Mouse (Mus musculus): ENCODE data around the gene Zfp599. TPM values are rescaled to one million over a fixed set of nuclear protein-coding genes. Genes with fewer than 3 reads are reported as not detected.

Gene Zfp599
- total and polyA plus RNA-seq, 3 experiments = 2.1 to 2.3 (median 2.2) TPM

DNA sequence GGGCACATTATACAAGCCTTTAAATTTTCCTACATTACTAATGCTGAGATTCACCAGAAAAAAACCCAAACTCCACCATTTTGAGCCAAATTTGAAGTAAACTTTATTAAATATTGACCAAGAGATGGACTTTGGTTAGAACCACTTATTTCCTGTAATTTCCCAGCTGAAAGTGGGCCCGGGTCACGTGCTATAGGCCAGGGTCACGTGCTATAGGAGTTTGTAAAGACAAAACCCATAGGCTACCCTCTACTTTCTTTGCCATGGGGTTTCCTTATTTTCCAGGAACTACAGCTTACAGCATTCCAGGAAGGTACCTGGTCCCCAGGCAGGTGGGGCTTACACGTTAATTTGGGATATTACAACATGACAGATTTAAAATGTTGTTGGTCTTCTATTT, 35.6 kb downstream of the Zfp599 start:
- Histone ChIP-seq H3K4me1 (ENCODE audit: control insufficient read depth in 1 of 2, insufficient read depth in 2 of 2) (no peaks in the 10 kb centered on the region), H3K9ac (ENCODE audit: insufficient read depth, low read depth) (no peak overlapping the region), H3K27ac (ENCODE audit: insufficient read depth, low read depth) (no peak overlapping the region), H3K9me3 (replicated peaks; ENCODE audit: low read length) (no peaks in the 10 kb centered on the region), H3K4me3 (replicated peaks in 1 of 3; ENCODE audit: low read depth in 2 of 3, low read length in 2 of 3, poor library complexity in 1 of 3) (no peak overlapping the region), H3K4me2 (ENCODE audit: insufficient read depth, low read depth, poor library complexity, severe bottlenecking) (no peak overlapping the region), H3K36me3 (replicated peaks in 1 of 2; ENCODE audit: control insufficient read depth in 1 of 2, insufficient read depth in 1 of 2, low read length in 1 of 2) (peaks cover 0 to 4% of the 10 kb centered on the region in 2 experiments), H3K27me3 (replicated peaks) (no peaks in the 10 kb centered on the region), H3K79me2 (replicated peaks; ENCODE audit: control insufficient read depth, extremely low read depth, insufficient read depth, poor library complexity, severe bottlenecking) (peaks cover 5% of the 10 kb centered on the region)
- dilution Hi-C loops (cut with MboI; ENCODE audit: extremely low pct_ligation_motif_present, extremely low pct_unique_long_range_greater_than_20kb, low sequenced_read_pairs) (no loop called here), in situ Hi-C loops (cut with MboI; ENCODE audit: low pct_ligation_motif_present, low pct_unique_long_range_greater_than_20kb, low sequenced_read_pairs) (no loop called here)
- DNase-seq (ENCODE audit: extremely low read depth) = no peak
- no peak for TF ChIP-seq TBP (conservative IDR thresholded peaks at IDR 0.05; ENCODE audit: low read depth, low read length)
- no peak for TF ChIP-seq HCFC1 (IDR thresholded peaks at IDR 0.05; ENCODE audit: low read depth, low read length)
- TF ChIP-seq TCF12 (IDR thresholded peaks at IDR 0.05; ENCODE audit: low read depth, low read length) = no peak
- no peak for TF ChIP-seq IRF4 (IDR thresholded peaks at IDR 0.05; ENCODE audit: low read depth, low read length)
- TF ChIP-seq ZC3H11A (IDR thresholded peaks at IDR 0.05; ENCODE audit: low read depth, low read length) = no peak

DNA sequence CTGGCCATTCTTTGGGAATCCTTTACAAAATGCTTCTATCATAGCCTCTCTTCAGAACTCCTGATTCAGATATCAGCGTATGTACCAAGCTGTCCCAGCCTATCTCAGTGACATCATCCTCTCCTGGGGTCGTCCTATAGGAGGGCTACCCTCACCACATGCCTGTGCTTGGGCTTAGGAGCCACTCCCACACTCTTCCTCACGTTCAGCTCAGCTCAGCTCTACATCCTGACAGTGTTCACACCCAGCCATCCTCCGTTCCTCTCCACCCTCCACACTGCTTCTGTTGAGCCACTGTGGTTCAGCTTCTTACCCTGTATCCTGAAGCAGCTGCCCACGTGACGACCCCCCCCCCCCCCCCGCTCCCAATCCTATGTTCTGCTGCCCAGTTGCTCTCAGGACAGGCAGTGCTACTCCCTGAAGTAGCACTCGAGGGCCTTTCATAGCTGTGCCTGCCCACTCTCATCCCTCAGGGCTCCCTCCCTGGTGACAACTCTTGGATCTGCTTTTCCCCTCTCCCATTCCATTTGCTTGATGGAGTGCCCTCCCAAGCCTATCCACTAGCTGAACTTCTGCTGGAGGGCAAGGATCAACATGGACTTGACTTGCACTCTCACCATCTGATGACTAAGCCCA, 41.7 kb downstream of the Zfp599 start:
- TF ChIP-seq MAX (IDR thresholded peaks at IDR 0.05; ENCODE audit: low read length) (no peak), HCFC1 (IDR thresholded peaks at IDR 0.05; ENCODE audit: low read depth, low read length) (no peak), MAZ (IDR thresholded peaks at IDR 0.05; ENCODE audit: low read depth, low read length) (no peak), SMC3 (IDR thresholded peaks at IDR 0.05; ENCODE audit: low read depth, low read length) (no peak), NELFE (IDR thresholded peaks at IDR 0.05; ENCODE audit: low read depth, low read length) (no peak), ZMIZ1 (IDR thresholded peaks at IDR 0.05; ENCODE audit: low read depth, low read length) (no peak), PAX5 (IDR thresholded peaks at IDR 0.05; ENCODE audit: low read length) (no peak), MYC (IDR thresholded peaks at IDR 0.05; ENCODE audit: low read depth, low read length) (no peak), CTCF (conservative IDR thresholded peaks at IDR 0.05 in 1 of 2, IDR thresholded peaks at IDR 0.05 in 1 of 2; ENCODE audit: low read depth in 2 of 2, low read length in 2 of 2) (no peak), ETS1 (conservative IDR thresholded peaks at IDR 0.05; ENCODE audit: low read depth, low read length) (no peak), RCOR1 (conservative IDR thresholded peaks at IDR 0.05; ENCODE audit: low read depth, low read length) (no peak), KAT2A (IDR thresholded peaks at IDR 0.05; ENCODE audit: insufficient replicate concordance, low read length) (no peak), UBTF (IDR thresholded peaks at IDR 0.05; ENCODE audit: low read depth, low read length) (no peak)
- no peak for DNase-seq (ENCODE audit: extremely low read depth)
- no peaks in the 10 kb centered on the region for H3K27me3 ChIP-seq (replicated peaks)
- H3K4me1 ChIP-seq (ENCODE audit: control insufficient read depth in 1 of 2, insufficient read depth in 2 of 2) = peaks cover 2 to 13% of the 10 kb centered on the region in 2 experiments; a peak in 3 of 4 replicates
- no peak overlapping the region for H3K4me3 ChIP-seq (replicated peaks in 1 of 3; ENCODE audit: low read depth in 2 of 3, low read length in 2 of 3, poor library complexity in 1 of 3)
- no peak overlapping the region for H3K9ac ChIP-seq (ENCODE audit: insufficient read depth, low read depth)
- H3K27ac ChIP-seq (ENCODE audit: insufficient read depth, low read depth) = no peak overlapping the region
- in situ Hi-C loops (cut with MboI; ENCODE audit: low pct_ligation_motif_present, low pct_unique_long_range_greater_than_20kb, low sequenced_read_pairs) = loop anchor here (10.0 kb wide), 1 partner anchor 63 kb away; the partner anchor contains the start of gene Pigyl
- H3K9me3 ChIP-seq (replicated peaks; ENCODE audit: low read length) = no peaks in the 10 kb centered on the region
- H3K79me2 ChIP-seq (replicated peaks; ENCODE audit: control insufficient read depth, extremely low read depth, insufficient read depth, poor library complexity, severe bottlenecking) = no peaks in the 10 kb centered on the region
- H3K4me2 ChIP-seq (ENCODE audit: insufficient read depth, low read depth, poor library complexity, severe bottlenecking) = no peak overlapping the region
- dilution Hi-C loops (cut with MboI; ENCODE audit: extremely low pct_ligation_motif_present, extremely low pct_unique_long_range_greater_than_20kb, low sequenced_read_pairs) = no loop called here
- H3K36me3 ChIP-seq (replicated peaks in 1 of 2; ENCODE audit: control insufficient read depth in 1 of 2, insufficient read depth in 1 of 2, low read length in 1 of 2) = no peaks in the 10 kb centered on the region

Data from CH12.LX (cell line).